Mouse (Mus musculus): ENCODE measurements at regions not wholly inside any gene's neighbourhood (a gene's known extent, or its start where the extent isn't known, plus 50 kb on each side); places are given as distances from the start of the nearest gene placed in this dataset.

DNA sequence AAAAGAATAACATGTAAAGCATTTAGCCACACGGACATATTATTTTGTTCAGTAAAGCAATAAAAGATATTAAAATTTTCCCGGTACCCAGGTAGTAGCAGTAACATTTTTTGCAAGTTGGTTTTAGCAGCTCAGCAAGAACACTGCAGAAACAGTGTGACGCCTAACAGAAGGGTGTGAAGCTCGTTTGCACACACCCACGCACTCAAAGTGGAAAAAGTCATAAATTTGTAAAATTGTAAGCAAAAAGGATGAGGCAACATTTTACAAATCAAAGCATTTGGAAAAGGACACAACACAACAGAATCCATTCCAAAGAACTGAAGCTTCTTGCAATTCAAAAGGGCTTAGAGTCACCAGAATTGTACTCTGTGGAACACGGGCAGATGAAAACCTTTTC is 1053.6 kb upstream of the Celf2 start:
- no peak for DNase-seq

DNA sequence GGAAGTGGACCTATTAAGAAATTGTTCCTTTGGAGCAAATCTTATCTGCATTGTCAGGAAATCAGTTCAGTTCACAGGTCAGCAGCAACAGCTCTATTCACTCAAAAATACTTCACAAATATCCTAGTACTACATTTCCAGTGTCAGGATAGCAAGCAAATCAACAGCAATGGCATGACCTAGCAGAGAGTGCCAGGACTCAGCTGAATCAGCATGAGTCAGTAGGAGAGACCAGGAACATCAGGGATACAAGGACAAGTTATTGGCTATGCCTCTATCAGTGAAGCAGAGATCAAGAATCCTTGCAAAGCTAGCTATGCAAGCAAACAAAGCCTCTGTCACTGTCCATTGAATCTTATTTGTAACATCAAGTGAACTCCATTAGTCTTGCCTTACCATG is 1036.8 kb upstream of the Celf2 start:
- peak; percentile 2 for DNase-seq

DNA sequence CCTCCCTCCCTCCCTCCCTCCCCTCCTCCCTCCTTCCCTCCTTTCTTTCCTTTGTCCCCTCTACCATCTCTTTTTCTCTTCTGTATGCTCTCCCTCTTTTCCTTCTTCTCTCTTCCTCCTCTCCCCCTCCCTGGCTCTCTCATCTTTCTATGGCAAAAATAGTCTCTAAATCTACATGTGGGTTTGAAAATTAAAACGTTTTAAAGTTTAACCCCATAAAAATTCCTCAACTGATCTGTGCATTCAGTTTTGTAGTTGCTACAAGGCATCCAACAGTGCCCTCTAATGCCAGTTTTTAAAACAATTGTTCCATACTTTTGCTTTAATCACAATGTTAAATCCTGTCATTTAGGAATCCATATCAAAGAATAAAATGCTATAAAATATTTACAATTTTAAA is 1027.5 kb upstream of the Celf2 start:
- DNase-seq, result no peak

DNA sequence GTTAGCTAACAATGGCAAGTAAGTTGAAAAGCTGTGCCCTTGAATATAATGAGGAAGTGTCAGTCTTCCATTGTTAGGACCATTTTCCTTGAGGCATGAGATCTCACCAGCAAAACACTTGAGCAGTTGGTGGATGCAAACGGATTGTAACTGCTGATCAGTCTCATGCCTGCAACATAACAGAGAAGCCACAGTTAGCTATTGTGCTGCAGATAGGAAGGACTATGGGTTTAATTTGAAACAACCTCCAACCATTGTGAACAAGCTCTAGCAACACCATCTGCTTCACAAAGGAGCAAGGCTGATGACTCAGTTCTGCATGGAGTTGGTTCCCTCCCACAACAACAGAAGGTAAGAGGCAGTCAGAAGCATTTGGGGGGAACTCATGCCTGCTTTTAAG is 989.1 kb upstream of the Celf2 start:
- no peak for DNase-seq

DNA sequence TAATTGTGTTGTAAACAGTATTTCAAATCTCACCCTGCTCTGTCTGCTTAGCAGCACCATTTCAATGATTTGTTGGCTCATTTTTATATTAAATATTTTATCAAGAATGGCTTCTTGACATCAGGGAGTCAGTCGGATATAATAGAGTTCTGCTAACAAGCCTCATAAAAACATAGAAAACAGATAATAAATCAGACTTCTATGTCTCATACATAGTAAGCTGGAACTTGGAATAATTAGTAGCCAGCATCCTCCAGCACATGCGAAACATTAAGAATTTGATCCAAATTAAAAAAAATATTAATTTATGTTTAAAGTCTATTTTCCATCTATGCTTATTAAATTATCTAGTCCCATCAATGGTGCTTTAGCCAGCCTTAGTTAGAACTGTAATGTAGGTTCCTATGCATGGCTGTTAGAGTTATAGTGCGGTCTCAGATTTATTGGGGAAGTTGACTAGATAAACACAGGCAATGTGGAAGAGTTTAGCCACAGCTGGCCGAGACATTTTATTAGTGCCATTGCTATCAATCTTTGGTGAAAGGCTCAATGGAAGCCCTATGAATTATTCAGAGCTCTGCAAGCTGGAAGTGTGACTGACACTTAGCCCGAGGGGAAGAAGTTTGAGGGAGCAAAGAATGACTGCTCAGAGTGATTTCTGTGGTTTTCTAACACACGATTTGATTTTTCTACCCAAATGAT is 968.6 kb upstream of the Celf2 start:
- DNase-seq, result no peak

DNA sequence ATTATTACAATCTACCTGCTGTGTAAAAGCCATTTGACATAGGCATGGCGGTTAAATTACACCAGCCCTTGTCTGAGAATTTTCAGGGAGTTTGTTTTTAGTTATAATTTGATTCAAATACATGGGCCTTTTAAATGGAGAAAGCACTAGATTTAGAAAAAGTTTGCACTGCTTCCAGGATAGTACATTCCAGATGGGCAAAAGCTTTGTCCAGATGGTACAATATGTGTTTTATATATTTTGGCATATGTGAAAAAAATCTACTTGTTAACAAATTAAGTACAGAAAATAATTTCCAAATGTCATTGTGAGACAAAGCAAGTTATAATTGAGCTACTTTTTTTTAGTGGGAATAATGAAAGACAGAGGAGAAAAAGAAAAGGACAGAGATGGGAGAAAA is 961.2 kb upstream of the Celf2 start:
- no peak for DNase-seq

DNA sequence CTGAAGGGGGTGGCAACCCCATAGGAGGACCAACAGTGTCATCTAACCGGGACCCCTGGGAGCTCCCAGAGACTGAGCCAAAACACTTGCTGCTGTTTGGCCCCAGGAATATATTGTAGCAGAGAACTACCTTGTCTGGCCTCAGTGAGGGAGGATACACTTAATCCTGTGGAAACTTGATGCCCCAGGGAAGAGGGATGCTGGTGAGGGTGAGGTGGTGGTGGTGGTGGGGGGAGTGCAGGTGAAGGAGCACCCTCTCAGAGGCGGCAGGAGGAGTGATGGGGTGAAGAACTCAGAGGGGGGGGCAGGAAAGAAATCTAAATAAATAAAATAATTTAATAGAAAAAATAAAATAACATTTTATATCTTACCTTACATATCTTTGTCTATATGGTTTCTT is 959.6 kb upstream of the Celf2 start:
- no peak for DNase-seq

DNA sequence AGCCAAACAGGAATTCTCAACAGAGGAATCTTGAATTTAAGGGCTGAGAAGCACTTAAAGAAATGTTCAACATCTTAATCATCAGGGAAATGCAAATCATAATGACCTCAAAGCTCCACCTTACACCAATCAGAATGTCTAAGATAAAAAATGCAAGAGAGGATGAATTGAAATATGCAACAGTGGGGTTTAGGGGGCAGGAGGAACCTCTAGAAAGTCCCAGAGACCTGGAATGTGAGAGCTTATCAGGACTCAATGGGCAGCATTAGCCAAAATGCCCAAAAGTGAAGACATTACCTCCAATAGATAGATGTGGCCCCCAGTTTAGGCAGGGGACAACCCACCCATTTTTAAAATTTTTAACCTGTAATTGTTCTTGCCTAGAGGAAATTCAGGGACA is 959.0 kb upstream of the Celf2 start:
- DNase-seq, result no peak

DNA sequence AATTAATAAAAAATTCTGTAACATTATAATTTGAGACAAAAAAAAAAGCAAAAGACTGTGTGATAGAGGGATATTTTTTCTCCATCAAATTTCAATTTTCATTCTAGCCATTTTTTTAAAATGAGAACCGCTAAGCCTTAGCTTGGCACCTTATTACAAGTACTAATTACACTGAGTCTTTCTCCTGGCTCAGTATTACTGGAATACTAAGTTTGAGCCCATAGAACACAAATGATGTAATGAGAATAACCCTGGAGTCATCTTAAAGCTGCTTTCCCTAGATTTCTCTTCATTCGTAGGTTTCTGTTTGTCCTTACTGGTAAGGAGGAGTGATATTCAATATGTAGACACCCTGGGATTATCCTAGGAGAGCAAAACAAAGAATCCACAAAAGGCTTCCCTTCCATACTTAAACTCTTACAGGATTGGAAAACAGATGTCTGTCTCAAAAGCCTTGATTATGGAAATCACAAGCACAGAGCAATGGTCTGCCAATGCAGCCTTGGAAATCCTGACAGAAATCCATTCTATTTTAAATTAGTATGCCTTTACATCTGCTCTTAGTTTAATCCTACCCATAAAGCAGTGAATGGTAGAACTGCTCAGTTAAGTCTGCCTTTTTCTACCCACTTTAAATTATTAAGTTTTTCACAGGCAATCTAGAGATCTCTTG is 958.3 kb upstream of the Celf2 start:
- DNase-seq, result no peak

DNA sequence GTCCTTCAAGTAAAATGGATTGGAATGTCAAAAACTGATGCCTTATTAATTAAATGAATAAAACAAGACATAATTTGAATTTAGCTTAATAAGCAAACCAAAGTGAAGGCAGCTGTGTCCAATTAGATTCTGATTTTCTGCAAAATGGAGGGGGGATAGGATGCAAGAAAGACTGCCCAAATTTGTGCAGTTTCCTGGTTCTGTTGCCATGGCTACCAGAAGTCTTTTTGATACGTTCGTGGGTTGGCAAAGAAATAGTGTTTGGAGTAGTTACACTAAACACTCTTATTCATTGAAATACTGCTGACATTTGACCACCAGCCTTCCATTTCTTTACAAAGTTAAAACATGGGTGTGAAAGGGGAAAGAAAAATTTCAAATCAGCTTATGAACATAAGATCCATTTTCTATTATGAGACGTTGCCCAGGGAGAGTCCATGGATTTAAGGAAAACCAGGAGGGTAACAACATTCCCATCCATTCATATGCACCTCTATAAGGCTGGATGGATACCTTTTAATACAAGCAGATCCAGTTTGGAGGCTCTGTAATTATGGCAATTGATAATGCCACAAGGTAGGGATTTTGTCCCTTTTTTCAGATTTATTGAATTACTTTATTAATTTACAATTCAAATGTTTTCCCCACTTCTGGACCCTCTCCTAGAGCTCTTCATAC is 943.3 kb upstream of the Celf2 start:
- DNase-seq, result no peak

DNA sequence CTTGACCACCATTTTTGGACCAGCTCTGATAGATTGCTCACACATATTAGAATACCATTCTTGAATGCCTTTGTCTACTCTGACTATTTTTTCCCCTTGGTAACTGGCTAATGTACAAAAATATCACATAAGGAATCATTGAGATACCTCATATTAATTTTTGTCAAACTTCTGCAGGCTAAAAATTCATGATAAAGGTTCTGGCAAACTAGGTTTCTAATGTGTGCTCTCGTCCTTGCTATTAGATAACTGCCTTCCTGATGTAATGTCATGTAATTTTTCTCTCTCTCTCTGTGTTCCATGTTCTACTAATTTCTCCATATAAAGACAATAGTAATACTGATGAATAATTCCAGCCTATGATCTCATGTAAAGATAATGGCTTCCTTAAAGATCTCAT is 931.9 kb upstream of the Celf2 start:
- no peak for DNase-seq

DNA sequence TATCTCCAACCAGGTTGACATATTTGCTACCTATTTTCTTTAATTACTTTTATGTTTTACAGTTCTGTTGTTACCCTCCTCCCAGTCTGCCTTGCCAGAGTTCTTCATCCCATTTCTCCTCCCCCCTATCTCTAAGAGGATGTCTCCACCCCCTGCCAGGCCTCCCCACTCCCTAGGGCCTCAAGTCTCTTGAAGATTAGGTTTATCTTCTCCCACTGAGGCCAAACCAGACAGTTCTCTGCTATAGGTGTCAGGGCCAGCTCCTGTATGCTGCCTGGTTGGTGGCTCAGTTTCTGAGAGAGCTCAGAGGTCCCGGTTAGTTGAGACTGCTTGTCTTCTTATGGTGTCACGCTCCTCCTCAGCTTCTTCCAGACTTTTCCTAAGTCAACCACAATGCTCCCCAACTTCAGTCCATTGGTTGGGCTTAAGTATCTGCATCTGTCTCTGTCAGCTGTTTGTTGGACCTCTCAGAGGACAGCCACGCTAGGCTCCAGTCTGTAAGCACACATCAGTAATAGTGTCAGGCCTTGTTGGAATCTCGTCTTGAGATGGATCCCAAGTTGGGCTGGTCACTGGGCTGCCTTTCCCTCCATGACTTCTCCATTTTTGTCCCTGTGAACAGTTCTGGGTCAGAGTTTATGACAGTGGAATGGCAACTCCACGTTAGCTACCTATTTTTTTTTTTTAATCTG is 920.4 kb upstream of the Celf2 start:
- no peak for DNase-seq

DNA sequence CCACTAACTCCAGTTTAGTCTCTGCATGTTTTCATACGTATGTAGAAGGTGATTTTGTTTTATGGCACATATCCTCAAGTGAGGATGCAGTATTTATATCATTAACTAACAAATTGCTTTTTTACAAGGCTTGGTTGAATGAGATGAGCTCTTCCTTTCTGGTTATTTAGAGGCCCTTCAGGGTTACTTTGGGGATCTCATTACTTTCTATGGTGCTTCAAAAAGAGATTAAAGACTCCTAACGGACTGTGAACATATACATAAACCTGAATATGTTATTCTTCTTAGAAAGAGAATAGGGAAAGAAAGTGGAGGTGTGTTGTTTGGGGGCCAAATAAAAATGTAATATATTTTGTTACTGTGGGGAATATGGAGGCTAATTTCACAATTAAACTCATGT is 918.8 kb upstream of the Celf2 start:
- no peak for DNase-seq

DNA sequence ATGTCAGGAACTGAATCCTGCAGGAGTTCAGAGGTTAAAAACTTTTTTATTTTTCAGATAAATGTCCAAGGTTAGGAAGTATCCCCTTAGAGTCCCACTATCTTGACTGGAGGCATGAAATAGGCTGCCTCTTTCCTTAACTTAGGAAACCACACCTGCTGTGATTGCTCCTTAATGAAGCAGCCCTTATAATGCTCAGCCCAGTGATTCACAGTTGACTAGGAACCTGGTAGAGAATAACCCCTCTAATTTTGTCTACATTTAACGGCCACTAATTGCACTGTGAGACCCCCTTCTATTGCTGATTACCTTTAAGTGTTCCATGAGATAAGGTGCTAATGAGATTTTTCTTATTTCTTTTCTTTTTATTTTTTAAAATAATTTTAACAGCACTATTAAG is 918.4 kb upstream of the Celf2 start:
- no peak for DNase-seq

DNA sequence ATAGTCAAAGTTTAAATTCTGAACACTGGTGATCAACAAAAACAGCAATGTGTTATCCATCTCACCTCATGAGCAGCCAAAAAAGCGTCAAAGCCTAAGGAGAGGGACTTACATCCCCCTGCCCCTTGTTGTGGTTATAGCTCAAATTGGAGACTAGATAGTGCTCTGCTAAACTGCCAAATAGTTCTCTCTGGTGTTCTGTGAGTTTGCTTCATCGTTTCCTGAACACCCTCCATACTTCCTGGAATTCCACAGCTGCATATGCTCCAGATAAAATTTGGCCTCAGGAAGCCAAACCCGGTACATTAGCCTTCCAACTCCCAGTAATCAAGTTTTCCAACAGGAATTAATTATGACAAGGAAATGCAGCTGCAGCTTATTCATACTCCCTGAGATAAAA is 906.6 kb upstream of the Celf2 start:
- no peak for DNase-seq

DNA sequence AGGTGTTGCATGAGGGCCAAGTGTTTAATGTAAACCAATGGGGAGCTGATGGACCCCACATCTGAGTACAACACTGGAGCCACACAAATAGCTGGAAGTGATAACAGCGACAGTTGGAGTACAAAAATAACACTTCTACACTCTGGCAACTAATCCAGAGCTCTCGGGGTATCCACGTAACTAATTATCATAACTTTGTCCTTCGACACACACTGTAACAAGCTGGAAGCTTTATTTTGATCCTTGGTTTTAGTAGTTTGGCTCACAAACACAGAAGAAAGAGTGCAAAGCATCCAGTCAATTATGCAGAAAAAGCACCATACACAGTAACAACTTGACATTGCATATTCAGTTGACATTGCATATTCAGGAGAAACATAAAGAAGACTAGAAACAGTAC is 884.8 kb upstream of the Celf2 start:
- no peak for DNase-seq

DNA sequence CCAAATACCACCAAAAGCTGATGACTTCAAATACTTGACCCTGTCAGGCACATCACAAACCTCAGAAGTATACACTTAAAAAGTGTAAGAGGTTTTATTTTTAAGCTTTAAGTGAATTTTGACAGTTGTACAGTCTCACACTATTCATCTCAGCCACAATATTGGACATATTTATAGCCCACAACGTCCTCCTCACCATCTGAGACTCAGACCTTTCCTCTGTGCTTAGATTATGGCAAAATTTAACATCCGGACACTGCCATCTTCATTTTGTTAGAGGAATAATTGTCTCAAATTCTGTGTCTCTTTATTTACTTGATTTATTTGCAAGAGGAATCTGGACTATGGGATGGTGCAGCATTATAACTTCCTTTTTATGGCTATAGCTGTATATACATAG is 880.2 kb upstream of the Celf2 start:
- DNase-seq, result no peak

DNA sequence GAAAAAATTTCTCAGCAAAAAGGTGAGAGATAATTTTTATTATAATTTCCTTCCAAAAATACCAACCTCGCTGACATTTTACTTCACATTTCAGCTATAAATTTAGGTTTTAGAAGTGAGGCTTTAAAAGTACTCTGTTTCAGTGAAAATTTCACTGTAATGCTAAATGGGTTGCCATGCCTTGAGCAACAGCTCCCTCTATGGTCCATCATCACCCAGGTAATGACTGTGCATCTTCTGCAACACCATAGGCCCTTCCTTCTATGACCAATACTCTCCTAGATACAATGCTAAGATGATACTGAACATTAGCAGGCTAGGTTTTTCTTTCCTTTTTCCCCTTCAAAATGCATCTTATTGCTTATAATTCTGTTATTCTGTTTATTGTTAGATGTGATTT is 870.9 kb upstream of the Celf2 start:
- DNase-seq, result no peak

DNA sequence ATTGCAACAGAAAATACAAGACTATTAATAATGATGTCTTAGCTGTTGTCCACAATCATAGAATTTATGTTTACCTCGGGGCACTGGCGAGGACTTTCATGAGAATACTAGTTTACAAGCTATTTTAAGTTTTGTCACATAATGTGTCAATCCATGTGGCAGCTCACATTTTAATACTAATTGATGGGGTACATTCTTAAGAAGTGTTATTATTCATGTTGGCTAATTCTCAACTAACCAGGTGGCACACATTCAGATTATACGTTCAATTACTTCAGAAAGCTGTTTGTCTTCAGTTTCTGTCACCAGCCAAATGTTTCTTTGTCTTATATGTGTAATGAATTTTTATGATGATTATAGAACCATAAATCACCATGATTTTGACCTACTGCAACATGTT is 870.2 kb upstream of the Celf2 start:
- DNase-seq, result no peak

DNA sequence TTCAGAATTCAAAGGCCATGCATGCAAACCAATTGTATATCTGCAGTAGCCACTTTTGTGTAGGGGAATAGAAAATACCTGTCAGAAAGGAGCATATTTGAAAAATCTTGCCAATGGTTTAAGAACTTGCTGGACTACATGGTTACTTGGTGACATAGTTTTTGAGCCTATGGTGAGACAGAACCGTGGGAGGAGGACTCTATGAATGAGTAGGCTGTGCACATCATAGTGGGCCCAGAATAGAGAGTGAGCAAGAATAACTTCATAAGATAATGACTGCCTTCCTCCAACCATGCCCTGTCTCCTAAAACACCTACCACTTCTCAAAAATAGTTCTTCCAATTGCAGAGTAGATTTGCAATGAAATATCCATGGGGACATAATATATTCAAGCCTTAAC is 838.5 kb upstream of the Celf2 start:
- no peak for DNase-seq

DNA sequence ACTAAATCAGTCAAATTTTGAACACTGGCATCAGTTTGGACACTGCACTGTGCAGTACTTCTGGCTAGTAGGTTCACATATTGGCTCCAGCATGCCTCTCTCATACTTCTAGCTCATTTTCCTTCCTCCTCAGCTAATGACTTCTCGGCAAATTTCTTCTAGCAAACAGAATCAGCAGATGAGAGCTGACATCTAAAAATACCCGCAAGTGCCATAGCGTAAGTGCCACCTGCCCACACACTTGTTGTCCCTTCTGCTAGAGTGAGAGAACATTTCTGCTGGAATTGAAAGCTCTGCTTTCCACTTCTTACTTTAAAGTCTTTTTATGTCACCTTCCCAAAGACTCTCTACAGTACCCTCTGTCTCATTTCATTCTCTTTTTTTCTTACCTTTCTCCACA is 835.4 kb upstream of the Celf2 start:
- DNase-seq, result no peak

DNA sequence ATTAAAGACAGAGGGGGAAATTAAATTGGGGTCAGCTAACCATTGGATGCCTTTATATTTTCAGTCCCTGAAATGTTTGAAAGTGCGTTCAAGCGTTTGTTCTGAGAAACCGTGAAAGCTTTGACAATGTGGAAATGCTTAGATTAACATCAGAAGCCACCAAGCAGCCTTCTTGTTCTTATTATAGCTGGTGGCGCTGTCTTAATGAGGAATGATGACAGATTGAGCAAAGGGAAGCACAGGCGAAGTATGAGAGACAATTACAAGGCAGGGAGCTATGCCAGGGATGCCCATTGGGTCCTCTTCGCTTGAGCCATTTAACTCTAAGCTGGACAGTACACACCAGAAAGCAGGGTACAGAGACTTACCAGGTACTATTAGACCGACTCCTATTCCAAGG is 828.9 kb upstream of the Celf2 start:
- DNase-seq, result no peak

DNA sequence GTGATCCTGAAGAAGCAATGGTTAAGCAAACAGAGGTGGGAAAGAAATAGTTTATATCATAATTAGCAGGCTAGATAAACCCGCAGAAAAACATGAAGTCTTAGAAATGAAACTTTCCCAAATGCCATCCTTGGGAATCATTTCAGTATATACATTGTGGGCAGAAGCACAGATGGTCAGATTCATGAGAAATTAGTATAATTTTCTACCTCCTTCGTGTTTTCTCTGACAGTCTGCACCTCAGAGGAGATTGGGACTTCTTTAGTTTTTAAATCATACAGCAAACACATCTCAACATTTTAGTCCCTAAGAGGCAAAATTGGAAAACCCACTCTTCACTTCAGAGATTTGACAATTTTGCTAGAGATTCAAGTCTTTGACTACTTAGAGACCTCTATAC is 786.6 kb upstream of the Celf2 start:
- no peak for DNase-seq
